Mouse (Mus musculus): ENCODE measurements at regions not wholly inside any gene's neighbourhood (a gene's known extent, or its start where the extent isn't known, plus 50 kb on each side); places are given as distances from the start of the nearest gene placed in this dataset.

GRCm38 (mm10) chr9:24833766-24834165, 59.7 kb upstream of the Tbx20 start:
- Histone ChIP-seq H3K79me2 (replicated peaks; ENCODE audit: control insufficient read depth, insufficient read depth, low read length) (no peaks in the 10 kb centered on the region), H3K36me3 (ENCODE audit: control insufficient read depth, insufficient read depth, low read length) (no peaks in the 10 kb centered on the region), H3K27me3 (ENCODE audit: control insufficient read depth, insufficient read depth, low read length) (no peaks in the 10 kb centered on the region), H3K27ac (no peak overlapping the region), H3K9ac (ENCODE audit: low read depth, low read length) (no peak overlapping the region), H3K4me1 (ENCODE audit: control insufficient read depth, insufficient read depth, low read length) (no peaks in the 10 kb centered on the region), H3K4me3 (no peak overlapping the region)
- intact Hi-C loops (cut with DNase I) = no loop called here
- no peak for DNase-seq
- WGBS = 72% methylated on average over 7 of the region's 7 CpGs
- no peak for TF ChIP-seq POLR2A (IDR thresholded peaks at IDR 0.05; ENCODE audit: insufficient read depth, low read depth, low read length)
- no peak for TF ChIP-seq EP300 (IDR thresholded peaks at IDR 0.05; ENCODE audit: insufficient read depth, low read depth, low read length)
- no peak for TF ChIP-seq CTCF (IDR thresholded peaks at IDR 0.05)

DNA sequence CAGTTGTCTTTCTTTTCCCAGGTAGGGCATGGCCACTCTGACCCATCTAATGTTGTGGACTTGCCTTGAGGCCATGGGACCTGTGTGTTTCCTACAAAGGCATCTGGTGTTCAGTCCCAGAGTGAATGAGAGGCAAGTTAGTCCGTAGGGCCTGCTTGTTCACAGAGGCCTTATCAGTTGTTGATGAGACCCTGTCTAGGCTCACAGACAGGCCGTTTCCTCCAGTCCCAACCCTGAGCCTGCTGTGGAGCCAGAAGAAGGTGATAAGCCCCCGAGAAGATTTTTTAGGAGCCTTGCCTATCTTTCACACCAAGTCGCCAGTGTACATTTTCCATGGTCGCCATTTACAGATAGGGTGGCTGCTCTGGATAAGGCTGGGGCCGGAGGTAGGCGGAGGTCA, 74.1 kb upstream of the Tbx20 start:
- DNase-seq = no peak

GRCm38 (mm10) chr9:24859459-24859858, 85.4 kb upstream of the Tbx20 start:
- Histone ChIP-seq H3K9ac (ENCODE audit: low read depth, low read length) (no peak overlapping the region), H3K4me1 (ENCODE audit: control insufficient read depth, insufficient read depth, low read length) (no peaks in the 10 kb centered on the region), H3K4me3 (no peak overlapping the region), H3K79me2 (replicated peaks; ENCODE audit: control insufficient read depth, insufficient read depth, low read length) (no peaks in the 10 kb centered on the region), H3K27me3 (ENCODE audit: control insufficient read depth, insufficient read depth, low read length) (no peaks in the 10 kb centered on the region), H3K36me3 (ENCODE audit: control insufficient read depth, insufficient read depth, low read length) (no peaks in the 10 kb centered on the region), H3K27ac (no peak overlapping the region)
- TF ChIP-seq CTCF (IDR thresholded peaks at IDR 0.05) = no peak
- no peak for TF ChIP-seq POLR2A (IDR thresholded peaks at IDR 0.05; ENCODE audit: insufficient read depth, low read depth, low read length)
- TF ChIP-seq EP300 (IDR thresholded peaks at IDR 0.05; ENCODE audit: insufficient read depth, low read depth, low read length) = no peak
- intact Hi-C loops (cut with DNase I) = no loop called here
- no peak for DNase-seq
- 74% methylated on average over 2 of the region's 2 CpGs for WGBS

More for the DNA sequence above, 74.1 kb upstream of the Tbx20 start:
- Histone ChIP-seq H3K4me3 (no peak overlapping the region), H3K9ac (ENCODE audit: low read depth, low read length) (no peak overlapping the region), H3K79me2 (replicated peaks; ENCODE audit: control insufficient read depth, insufficient read depth, low read length) (no peaks in the 10 kb centered on the region), H3K27ac (no peak overlapping the region), H3K4me1 (ENCODE audit: control insufficient read depth, insufficient read depth, low read length) (no peaks in the 10 kb centered on the region), H3K27me3 (ENCODE audit: control insufficient read depth, insufficient read depth, low read length) (no peaks in the 10 kb centered on the region), H3K36me3 (ENCODE audit: control insufficient read depth, insufficient read depth, low read length) (no peaks in the 10 kb centered on the region)
- no peak for TF ChIP-seq EP300 (IDR thresholded peaks at IDR 0.05; ENCODE audit: insufficient read depth, low read depth, low read length)
- TF ChIP-seq CTCF (IDR thresholded peaks at IDR 0.05) = no peak
- no peak for TF ChIP-seq POLR2A (IDR thresholded peaks at IDR 0.05; ENCODE audit: insufficient read depth, low read depth, low read length)
- WGBS = 42% methylated on average over 7 of the region's 7 CpGs
- intact Hi-C loops (cut with DNase I) = no loop called here

DNA sequence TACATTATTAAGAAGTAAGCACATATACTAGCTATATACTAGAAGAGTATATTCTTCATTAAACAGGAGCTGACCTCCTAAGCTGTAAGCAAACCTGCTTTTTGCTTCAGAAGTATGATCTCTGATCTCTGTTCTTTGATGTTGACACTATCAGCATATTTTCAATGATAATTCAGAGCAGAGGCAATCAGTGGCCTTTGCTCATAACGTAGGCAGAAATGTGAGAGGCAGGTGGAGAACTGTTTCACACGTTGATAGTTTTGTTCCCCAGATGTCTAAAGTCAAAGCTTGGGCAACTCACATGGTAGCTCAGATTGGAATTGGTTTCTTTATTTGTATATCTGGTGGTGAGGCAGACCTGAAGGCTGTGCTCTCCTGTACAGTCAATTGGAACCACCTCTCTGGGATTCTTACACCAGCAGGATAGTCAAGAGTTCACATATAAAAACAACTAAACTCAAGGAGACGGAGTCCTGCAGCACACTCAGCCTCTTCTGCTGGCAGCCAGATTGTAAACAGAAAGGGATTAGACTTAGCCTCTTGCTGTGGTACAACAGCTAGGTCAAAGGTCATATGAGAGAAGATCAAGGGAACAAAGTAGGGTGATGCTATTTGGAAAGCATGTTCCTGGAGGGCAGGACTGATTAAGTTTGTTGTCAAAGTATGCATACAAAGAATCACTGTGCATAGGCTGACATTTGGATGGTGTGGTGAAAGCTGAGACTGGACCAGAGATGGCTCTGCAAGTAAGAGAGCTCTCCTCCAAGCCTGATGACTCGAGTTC, 92.5 kb upstream of the Tbx20 start:
- 74% methylated on average over 4 of the region's 4 CpGs for WGBS
- intact Hi-C loops (cut with DNase I) = no loop called here
- no peaks in the 10 kb centered on the region for H3K4me1 ChIP-seq (ENCODE audit: control insufficient read depth, insufficient read depth, low read length)
- no peaks in the 10 kb centered on the region for H3K79me2 ChIP-seq (replicated peaks; ENCODE audit: control insufficient read depth, insufficient read depth, low read length)
- H3K36me3 ChIP-seq (ENCODE audit: control insufficient read depth, insufficient read depth, low read length) = no peaks in the 10 kb centered on the region
- H3K27ac ChIP-seq = no peak overlapping the region
- H3K4me3 ChIP-seq = no peak overlapping the region
- H3K9ac ChIP-seq (ENCODE audit: low read depth, low read length) = no peak overlapping the region
- DNase-seq = no peak
- H3K27me3 ChIP-seq (ENCODE audit: control insufficient read depth, insufficient read depth, low read length) = no peaks in the 10 kb centered on the region
- TF ChIP-seq POLR2A (IDR thresholded peaks at IDR 0.05; ENCODE audit: insufficient read depth, low read depth, low read length) (no peak), EP300 (IDR thresholded peaks at IDR 0.05; ENCODE audit: insufficient read depth, low read depth, low read length) (no peak), CTCF (IDR thresholded peaks at IDR 0.05) (no peak)

GRCm38 (mm10) chr9:24868746-24869145, 94.6 kb upstream of the Tbx20 start:
- Histone ChIP-seq H3K9ac (ENCODE audit: low read depth, low read length) (no peak overlapping the region), H3K79me2 (replicated peaks; ENCODE audit: control insufficient read depth, insufficient read depth, low read length) (no peaks in the 10 kb centered on the region), H3K4me3 (no peak overlapping the region), H3K4me1 (ENCODE audit: control insufficient read depth, insufficient read depth, low read length) (no peaks in the 10 kb centered on the region), H3K36me3 (ENCODE audit: control insufficient read depth, insufficient read depth, low read length) (no peaks in the 10 kb centered on the region), H3K27me3 (ENCODE audit: control insufficient read depth, insufficient read depth, low read length) (no peaks in the 10 kb centered on the region), H3K27ac (no peak overlapping the region)
- no peak for DNase-seq
- intact Hi-C loops (cut with DNase I) = no loop called here
- WGBS = 96% methylated on average over 1 of the region's 1 CpGs
- TF ChIP-seq EP300 (IDR thresholded peaks at IDR 0.05; ENCODE audit: insufficient read depth, low read depth, low read length) (no peak), POLR2A (IDR thresholded peaks at IDR 0.05; ENCODE audit: insufficient read depth, low read depth, low read length) (no peak), CTCF (IDR thresholded peaks at IDR 0.05) (no peak)

DNA sequence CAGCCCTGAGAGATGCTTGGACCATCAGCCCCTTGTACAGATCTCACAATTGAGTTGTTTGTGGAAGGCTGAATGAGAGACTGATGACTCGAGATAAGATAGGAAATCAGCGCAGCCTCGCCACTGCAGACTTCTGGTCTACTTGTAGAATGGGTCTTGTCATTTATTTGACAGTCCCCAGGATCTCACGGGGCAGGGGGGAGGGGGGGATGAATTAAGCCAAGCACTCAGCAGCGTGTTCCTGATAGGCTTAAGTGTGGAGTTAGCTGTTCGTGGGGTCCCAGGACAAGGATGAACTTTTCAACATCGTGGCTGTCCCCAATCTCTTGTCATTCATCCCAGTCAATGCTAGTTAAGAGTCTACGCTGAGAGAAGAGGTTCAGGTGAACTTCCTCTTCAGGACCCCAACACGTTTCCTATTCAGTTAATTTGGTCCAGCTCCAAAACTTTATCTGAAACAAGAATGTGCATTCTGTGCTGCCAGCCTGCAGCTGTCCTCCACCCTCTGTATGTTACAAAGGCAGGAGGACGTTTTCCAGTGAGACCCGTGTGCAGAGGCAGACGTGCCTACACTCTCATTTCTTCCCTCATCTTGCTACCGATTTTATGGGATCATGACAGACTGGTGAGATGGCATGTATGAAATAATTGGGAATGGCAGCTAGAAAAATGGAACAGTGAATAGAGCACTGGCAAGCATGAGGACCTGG, 100.5 kb upstream of the Tbx20 start:
- intact Hi-C loops (cut with DNase I) = no loop called here
- Histone ChIP-seq H3K4me1 (ENCODE audit: control insufficient read depth, insufficient read depth, low read length) (no peaks in the 10 kb centered on the region), H3K79me2 (replicated peaks; ENCODE audit: control insufficient read depth, insufficient read depth, low read length) (no peaks in the 10 kb centered on the region; the same call in 1 of the 2 replicates), H3K9ac (ENCODE audit: low read depth, low read length) (no peak overlapping the region), H3K27ac (no peak overlapping the region), H3K27me3 (ENCODE audit: control insufficient read depth, insufficient read depth, low read length) (no peaks in the 10 kb centered on the region), H3K4me3 (no peak overlapping the region), H3K36me3 (ENCODE audit: control insufficient read depth, insufficient read depth, low read length) (no peaks in the 10 kb centered on the region)
- 24% methylated on average over 13 of the region's 13 CpGs for whole genome bisulfite sequencing
- no peak for DNase-seq
- TF ChIP-seq EP300 (IDR thresholded peaks at IDR 0.05; ENCODE audit: insufficient read depth, low read depth, low read length) (no peak), CTCF (IDR thresholded peaks at IDR 0.05) (no peak), POLR2A (IDR thresholded peaks at IDR 0.05; ENCODE audit: insufficient read depth, low read depth, low read length) (no peak)

Measured in heart, adult 2 months (tissue).